Mouse (Mus musculus) left cerebral cortex, adult 8-10 months (tissue): ENCODE measurements at regions not wholly inside any gene's neighbourhood (a gene's known extent, or its start where the extent isn't known, plus 50 kb on each side); places are given as distances from the start of the nearest gene placed in this dataset.
"Not testable (repeated sequence)": the region's sequence is repeated elsewhere in the genome, so short reads cannot be mapped to it uniquely, and the experiment has no call there.

Source experiments
- DNase-seq, 2 experiments: peaks; one replicate each; pipeline ENCODE4 v3.0.0; 2022; ENCODE audit warnings: low spot score in 2 of 2

GRCm38 (mm10) chr1:47306961-47307360, 414.3 kb upstream of the Slc39a10 start:
- no peak for DNase-seq

- DNase-seq = no peak
These were observed 406.7 kb upstream of the Slc39a10 start for GRCm38 (mm10) chr1:47299311-47299710.

- no peak for DNase-seq
These were observed 393.0 kb upstream of the Slc39a10 start for GRCm38 (mm10) chr1:47285639-47286038.

DNA sequence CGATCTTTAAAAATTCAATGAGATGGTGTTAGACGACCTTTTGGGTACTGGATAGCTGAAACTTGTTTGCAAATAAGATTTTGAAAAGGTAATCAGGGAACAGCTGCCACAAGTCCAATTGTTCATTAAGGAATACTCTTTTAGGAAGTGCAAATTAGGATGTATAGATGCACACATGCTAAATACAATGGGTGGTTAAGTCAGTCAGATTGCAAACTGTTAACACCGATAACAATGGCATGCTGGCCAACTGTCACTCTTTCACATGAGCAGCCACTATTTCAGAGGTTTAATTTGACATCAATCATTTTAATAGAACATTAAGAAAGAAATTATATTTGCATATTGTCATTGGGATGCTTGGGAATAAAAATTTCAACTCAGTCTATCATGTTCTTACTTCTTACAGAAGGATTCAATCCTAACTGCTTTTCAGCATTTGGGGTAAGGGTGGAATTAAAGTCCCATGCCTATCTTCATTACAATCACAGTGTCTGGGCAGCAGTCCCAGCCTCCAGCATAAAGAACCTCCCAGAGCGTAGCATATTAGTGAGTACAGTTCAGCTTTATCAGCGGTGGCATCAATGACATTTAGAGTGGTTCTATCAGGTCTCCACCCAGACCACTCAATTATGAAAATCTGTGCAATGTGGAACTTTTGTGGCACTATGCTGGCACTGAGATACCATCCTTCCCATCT, 385.8 kb upstream of the Slc39a10 start:
- no peak for DNase-seq

DNA sequence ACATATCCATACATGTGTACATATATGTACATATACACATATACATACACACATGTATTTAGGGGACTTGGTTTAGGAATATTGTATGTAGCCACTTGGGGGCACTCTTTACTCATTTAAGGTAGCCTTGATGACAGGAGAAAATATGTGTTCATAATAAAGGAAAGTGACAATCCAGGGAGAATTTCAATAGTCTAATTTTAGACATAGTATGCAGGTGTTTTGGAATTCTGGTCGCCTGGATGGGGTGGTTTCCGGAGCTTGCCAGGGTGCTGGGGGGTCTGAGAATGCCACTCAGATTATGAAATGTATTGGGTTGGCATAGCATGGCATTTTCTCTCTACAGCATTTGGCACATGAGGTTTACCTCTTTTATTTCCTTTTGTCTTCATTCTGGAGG, 385.2 kb upstream of the Slc39a10 start:
- DNase-seq = peak in 1 of 2 experiments; percentile 7

DNA sequence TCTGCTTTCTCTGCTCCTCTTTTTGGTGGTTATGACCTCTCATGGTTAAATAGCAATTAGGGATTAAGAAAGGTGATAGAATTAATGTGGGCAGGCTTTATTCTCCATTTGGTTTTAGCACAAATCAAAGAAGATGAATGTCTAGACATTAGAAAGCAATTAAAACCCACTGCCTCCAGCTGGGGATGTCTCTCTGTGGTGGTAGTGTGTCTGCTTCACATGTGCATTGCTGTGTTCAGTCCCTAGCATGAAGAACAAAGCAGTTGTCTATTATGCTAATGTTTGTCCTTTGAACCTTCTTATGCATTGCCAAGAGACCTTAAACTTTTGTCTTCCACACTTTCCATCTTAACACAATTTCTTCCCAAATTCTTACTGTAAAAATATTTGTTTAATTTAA, 379.5 kb upstream of the Slc39a10 start:
- DNase-seq = no peak

GRCm38 (mm10) chr1:47263611-47264010, 371.0 kb upstream of the Slc39a10 start:
- no peak for DNase-seq

DNA sequence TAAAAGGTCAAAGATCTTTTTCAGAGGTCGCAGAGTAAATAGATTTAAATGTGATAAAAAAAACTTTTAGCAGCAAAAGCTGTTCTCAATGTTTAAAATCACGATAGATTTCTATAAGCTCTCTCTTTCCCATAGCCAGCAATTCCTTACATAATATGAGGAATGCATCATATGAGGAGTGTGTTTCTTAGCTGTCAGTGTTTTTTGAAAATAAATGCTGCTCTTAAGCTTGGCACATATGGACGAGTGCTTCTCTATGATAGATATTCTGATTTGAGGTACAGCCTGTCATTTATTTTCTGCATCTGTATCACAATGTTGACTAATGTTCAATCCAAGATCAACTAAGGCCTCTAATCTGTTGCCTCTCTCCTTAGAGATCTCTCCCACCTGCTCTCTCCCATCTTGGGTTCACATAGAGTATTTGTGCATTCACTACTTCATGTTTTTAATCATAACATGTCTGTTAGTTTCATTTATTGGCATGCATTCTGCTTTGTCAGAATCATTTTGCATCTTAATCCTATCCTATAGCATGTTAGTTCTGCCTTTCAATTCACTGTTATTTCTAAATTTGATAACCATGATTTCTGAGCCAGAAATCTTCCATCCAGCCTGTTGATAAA, 369.0 kb upstream of the Slc39a10 start:
- DNase-seq = no peak

DNA sequence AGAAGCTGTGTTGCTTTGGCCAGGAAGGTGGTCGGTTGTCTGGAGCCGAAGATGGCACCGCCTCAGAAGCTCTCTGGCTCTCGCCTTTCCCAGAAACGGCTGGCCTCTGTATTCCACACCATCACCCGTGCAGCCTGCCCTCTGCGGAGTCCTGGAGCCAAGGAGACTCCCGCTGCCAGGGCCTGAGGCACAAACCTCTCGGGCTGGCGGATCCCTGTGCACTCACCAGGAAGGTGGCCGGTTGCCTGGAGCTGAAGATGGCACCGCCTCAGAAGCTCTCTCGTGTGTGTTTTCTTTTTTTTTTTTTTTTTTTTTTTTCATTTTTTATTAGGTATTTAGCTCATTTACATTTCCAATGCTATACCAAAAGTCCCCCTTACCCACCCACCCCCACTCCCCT, 358.1 kb upstream of the Slc39a10 start:
- not testable (repeated sequence) for DNase-seq

GRCm38 (mm10) chr1:47217088-47217487, 324.4 kb upstream of the Slc39a10 start:
- peak in 1 of 2 experiments; percentile 61 for DNase-seq

GRCm38 (mm10) chr1:47216419-47217002, 323.9 kb upstream of the Slc39a10 start:
- DNase-seq = no peak

- DNase-seq = no peak
These were observed 320.8 kb upstream of the Slc39a10 start for GRCm38 (mm10) chr1:47213476-47213875.

DNA sequence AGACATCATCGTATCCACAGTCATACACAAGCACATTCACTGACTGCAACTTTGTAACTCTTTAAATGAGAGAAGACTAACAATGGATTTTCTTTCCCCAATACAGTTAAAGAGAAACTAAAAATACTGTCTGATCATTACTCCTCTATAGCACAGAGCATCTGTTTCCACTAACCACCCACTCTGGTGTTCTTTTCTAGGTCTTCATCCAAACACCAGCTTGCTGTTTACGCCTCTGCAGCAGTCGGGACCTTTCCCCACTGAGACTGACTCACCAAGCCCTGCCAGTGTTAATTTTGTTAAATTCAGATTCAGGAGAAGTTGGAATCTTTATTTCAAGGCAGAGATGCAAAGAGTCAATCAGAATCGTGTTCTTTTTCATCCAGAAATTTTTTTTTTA, 300.3 kb upstream of the Slc39a10 start:
- DNase-seq = peak in 1 of 2 experiments; percentile 82

DNA sequence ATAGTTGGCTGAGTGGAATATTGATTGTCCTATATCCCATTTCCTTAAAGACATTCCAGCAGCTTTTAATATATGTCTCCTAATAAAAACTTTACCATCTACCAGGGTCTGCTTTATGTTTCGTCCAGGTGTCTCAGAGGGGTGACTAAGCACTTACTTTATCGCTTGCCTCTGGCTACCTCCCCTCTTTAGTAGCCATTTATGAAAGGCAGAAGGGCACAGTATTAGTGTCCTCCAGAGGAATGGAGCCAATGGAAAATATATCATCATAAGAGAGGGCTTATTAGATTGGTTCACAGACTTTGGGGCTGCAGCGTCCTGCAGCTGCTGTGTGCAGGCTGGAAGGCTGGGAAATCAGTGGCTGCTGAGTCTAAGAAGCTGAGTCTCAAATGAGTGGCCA, 271.8 kb upstream of the Slc39a10 start:
- no peak for DNase-seq

GRCm38 (mm10) chr1:47163808-47164410, 271.3 kb upstream of the Slc39a10 start:
- no peak for DNase-seq

DNA sequence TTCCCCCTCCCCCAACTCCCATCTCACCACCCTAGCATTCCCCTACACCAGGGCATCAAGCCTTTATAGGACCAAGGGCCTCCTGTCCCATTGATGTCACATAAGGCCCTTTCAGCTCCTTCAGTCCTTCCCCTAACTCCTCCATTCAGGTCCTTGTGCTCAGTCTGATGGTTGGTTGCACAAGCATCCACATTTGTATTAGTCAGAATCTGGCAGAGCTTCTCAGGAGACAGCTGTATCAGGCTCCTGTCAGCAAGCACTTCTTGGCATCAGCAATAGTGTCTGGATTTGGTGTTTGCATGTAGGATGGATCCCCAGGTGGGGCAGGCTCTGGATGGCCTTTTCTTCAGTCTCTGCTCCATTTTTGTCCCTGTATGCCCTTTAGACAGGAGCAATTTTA, 237.4 kb upstream of the Slc39a10 start:
- DNase-seq = peak in 1 of 2 experiments; percentile 37

GRCm38 (mm10) chr1:47119636-47120035, 227.0 kb upstream of the Slc39a10 start:
- peak in 1 of 2 experiments; percentile 60 for DNase-seq

- not testable (repeated sequence) for DNase-seq
These were observed 224.0 kb upstream of the Slc39a10 start for GRCm38 (mm10) chr1:47116681-47117080.

DNA sequence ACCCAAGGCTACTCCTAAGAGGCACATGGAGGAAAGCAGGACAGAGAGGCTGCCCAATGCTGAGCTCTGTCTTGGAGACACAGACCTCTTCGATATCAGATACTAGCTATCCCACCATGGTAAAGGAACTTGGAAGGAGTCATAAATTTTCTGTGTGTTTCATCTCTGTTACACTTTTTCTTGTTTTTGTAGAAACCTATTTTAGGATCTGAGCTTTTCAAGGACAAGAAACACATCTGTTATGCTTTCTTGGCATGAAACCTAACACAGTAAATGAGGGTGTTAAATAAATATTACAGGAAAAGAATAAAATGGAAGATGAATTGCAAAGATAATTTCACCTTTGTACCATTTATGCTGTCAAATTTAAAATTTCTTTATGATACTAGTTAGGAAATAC, 219.8 kb upstream of the Slc39a10 start:
- no peak for DNase-seq

DNA sequence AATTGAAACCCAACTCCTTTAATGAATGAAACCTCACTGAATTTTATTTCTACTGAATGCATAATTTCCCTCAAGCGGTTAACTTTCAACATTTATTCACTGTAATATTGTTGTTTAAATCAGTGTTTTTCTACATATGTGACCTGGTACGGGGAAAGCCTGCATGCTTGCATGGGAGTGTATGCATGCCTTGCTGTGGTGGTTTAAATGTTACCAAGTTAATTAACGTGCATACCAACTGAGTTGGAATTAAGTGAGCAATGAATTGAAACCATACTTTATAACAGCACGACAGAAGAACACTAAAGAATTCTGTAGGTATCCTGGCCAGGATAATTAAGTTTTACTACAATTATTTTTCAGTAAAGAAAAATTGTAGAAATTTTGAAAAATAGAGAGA, 211.4 kb upstream of the Slc39a10 start:
- no peak for DNase-seq

GRCm38 (mm10) chr1:47103321-47103988, 210.8 kb upstream of the Slc39a10 start:
- peak in 1 of 2 experiments; percentile 70 for DNase-seq
